Mouse (Mus musculus) left cerebral cortex, postnatal 36 days (tissue): ENCODE results near the gene A230050P20Rik. TPM values are rescaled to one million over a fixed set of nuclear protein-coding genes. Genes with fewer than 3 reads are reported as not detected.

Experiments
- DNase-seq, 2 experiments: peaks; one replicate each; pipeline ENCODE4 v3.0.0; 2021 to 2022; ENCODE audit warnings: low spot score in 2 of 2, mixed read lengths in 1 of 2
- intact Hi-C: fragments of 180-260 bp; cut with DNase I; formaldehyde crosslinking; loops from one replicate; pipeline ENCODE4 v1.15.1; 2025
- total RNA-seq, 2 experiments: library from RNA; stranded (reverse); gene quantifications; 2 replicates each; pipeline ENCODE4 v1.2.3; 2021

A230050P20Rik gene
- total RNA-seq, 2 experiments from 2014 or later = 65.7 to 90.2 TPM

DNA sequence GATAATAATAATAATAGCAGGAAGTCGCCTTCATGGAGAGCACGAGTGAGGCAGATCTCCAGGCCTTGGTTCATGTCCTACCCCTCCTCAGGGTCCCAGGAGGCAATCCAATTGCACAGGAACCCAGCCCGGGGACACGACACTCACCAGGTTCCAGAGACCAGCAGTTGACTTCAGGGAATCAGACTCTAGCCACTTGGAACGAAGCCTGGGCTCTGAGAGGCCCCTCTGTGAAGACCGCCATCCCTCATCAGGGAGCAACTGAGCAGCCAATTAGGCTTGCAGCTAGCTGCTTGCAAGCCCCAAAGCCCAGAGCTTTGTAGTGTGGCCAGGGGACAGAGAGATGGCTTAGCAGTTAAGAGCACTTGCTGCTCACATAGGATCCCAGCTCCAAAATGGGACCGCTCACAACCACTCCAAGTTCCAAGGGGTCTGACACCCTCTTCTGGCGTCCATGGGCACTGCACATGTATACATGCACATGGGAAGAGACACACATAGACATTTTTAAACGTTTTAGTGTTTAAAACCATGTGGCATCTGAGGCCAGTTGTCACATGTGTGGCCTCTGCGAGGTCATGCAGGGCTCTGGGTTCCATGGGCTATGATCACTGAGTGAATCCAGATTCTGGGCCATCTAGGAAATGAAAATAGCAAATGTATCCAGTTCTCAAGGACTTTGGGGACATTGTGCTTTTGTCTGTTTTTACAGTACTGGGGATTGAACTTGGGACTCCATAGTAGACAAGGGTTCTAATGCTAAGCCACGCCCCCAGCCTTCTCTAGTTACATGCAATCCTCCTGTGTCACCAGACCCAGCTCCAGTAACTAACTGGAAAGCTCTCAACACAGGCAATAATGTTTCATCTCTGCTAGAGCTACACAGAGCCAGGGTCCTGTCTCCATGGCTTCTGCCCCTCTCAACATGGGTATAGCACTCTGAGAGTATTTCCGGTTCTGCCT lies 2.0 kb downstream of the A230050P20Rik start:
- intact Hi-C loops = no loop called here

DNA sequence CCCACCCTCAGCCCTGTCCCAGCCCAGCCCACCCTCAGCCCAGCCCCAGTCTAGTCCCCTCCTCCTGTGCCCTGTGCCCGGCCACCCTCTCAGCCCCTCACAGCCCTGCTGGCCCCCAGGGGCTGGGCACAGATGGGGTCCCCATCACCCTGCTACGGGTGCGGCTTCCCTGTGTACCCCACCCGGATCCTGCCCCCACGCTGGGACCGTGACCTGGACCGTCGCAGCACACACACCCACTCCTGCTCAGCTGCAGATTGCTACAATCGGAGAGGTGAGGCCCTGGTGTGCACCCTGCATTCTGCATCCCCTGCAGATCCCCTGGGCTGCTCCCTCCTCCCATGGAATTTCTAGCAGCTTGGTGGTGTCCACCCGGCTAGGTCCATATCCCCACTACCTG lies 4.5 kb downstream of the A230050P20Rik start:
- no peak for DNase-seq
- intact Hi-C loops = no loop called here

More for the DNA sequence above, 2.0 kb downstream of the A230050P20Rik start:
- DNase-seq = no peak

DNA sequence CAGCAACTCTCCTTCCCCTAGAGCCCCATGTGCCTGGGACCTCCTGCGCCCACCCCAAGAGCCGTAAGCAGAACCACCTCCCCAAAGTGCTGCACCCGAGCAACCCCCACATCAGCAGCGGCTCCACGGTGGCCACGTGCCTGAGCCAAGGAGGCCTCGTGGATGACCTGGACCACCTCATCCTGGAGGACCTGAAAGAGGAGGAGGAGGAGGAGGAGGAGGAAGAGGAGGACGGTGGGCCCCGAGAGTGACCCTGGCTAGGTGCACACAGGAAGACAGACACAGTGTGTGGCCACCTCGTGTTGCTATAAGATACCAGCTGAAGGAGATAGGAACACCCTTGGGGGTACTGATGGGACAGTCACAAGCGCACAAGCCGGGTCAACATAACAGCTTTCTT lies 5.1 kb downstream of the A230050P20Rik start:
- DNase-seq = no peak
- intact Hi-C loops = no loop called here

DNA sequence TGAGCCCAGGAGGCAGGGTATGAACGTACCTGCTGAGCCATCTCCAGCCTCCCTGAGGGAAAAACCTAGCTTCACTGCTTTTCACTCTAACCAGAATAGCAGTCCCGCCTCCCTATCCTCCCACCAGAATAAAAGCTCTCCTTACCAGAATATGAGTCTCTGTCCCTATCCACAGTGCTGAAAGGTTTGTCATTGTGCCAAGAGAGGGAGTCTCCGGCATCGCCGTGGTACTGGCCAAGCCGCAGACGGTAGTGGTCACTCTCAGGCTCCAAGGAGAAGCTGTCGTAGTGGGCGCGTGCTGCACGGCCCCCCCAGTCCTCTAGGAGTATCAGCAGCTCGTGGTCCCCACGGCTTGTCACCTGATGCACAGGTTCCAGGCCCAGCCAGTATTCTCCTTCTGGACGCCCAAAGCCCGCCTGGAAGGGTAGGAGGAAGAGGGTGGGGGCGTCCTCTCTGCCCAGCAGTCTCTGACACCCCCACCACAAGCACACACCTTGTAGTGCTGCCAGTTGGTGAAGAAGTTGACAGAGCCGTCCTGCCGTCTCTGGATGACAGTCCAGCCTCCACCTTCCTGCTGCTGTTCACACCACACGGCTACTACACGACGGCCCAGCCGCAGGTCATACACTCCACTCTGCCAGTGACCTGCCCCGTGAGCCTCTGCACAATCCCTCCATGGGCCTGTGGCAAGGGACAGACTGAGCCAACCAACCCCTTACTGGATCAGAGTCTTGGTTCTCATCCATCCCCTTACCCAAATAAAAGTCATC lies 6.8 kb downstream of the A230050P20Rik start:
- intact Hi-C loops = no loop called here
- peak in 1 of 2 experiments; percentile 62 for DNase-seq

- intact Hi-C loops = no loop called here
- no peak for DNase-seq
Observed at GRCm38 (mm10) chr9:20876318-20877117, 8.1 kb downstream of the A230050P20Rik start.

DNA sequence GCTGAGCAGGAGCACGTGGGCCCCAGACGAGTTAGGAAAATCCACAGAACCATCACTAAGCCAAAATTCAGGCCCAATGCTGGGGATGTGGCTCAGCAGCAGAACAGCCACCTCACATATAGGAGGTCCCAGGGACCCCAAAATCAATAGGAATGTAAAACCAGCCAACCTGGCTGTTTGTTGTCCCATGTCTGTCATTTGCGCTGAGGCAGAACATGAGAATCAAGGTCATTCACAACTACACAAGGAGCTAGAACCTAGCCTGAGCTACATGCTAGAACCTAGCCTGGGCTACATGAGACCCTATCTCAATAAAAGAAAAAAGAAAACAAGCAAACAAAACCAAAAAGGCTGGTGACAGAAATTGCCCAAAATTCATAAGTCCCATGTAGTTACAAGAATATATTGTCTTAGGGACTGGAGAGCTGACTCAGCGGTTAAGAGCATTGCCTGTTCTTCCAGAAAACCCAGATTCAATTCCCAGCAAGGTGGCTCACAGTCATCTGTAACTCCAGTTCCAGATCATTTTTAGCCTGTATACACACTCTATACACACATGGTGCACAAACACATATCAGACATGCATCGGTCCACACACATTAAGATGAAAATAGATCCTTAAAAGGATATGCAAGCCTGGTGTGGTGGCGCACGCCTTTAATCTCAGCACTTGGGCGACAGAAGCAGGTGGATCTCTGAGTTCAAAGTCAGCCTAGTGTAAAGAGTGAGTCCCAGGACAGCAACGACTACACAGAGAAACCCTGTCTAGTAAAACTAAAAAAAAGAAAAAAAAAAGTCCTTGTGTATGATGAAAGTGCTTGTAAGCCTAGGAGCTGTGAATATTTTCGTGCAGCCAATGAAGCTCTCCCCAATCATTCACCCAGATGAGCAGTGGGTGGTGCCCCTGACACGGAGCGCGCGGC lies 8.9 kb downstream of the A230050P20Rik start:
- DNase-seq = no peak
- intact Hi-C loops = no loop called here

- intact Hi-C loops = no loop called here
- DNase-seq = peak; percentile 100
Observed at GRCm38 (mm10) chr9:20878041-20878709, 9.7 kb downstream of the A230050P20Rik start.

- intact Hi-C loops = no loop called here
- DNase-seq = no peak
Observed at GRCm38 (mm10) chr9:20878710-20879065, 10.2 kb downstream of the A230050P20Rik start.

- no peak for DNase-seq
- intact Hi-C loops = no loop called here
Observed at GRCm38 (mm10) chr9:20879097-20879792, 10.8 kb downstream of the A230050P20Rik start, which contains the start of gene Angptl6. Angptl6 (minus strand) TSS chr9:20879727.

- no peak for DNase-seq
- intact Hi-C loops = no loop called here
Observed at GRCm38 (mm10) chr9:20886563-20886962, 18.1 kb downstream of the A230050P20Rik start.

GRCm38 (mm10) chr9:20887191-20887590 lies 18.7 kb downstream of the A230050P20Rik start:
- DNase-seq = no peak
- intact Hi-C loops = no loop called here

- intact Hi-C loops = no loop called here
- peak; percentile 95 to 97 for DNase-seq
Observed at GRCm38 (mm10) chr9:20887704-20888385, 19.4 kb downstream of the A230050P20Rik start, which contains the start of gene Ppan. Ppan (plus strand) TSS chr9:20888175.

DNA sequence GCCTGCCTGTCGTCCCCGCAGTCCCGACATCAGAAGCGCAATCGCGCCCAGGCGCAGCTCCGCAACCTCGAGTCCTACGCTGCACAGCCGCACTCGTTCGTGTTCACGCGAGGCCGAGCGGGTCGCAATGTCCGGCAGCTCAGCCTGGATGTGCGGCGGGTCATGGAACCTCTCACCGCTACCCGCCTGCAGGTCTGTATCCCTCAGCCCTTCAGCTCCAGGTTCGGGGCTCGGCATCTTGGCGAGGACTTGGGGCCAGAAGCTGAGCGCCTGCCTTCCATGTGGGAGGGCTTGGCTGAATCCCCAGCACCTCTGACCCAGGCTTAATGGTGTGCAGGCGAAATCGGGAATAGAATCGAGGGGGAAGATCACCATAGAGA lies 19.9 kb downstream of the A230050P20Rik start:
- DNase-seq = no peak
- intact Hi-C loops = no loop called here

DNA sequence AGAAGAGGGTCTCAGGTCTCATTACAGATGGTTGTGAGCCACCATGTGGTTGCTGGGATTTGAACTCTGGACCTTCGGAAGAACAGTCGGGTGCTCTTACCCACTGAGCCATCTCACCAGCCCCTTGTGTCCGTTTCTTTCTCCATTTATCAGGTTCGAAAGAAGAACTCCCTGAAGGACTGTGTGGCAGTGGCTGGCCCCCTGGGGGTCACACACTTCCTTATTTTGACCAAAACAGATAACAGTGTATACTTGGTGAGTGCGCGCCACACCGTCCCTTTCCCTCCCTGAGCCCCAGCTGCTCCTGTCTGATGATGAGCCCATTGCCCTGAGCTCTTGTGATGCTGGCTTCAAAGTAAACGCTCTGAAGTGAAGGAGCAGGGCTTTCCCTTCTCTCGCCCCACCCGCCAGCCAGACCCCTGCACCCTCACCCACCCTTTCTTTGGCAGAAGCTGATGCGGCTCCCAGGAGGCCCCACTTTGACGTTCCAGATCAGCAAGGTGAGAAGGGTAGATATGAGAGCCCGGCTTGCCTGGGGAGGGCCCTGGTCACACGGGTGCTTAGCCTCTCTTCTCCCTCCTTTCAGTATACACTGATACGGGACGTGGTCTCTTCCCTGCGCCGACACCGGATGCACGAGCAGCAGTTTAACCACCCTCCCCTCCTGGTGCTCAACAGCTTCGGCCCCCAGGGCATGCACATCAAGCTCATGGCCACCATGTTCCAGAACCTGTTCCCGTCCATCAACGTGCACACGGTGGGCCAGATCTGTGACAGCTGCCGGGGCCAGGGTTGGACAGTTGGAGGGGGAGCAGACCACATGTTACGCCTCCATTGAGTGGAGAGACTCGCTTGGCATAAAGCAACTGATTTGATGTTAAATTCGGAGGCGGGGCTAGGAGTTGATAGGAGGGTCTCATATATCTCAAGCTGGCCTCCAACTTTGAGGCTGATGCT lies 21.0 kb downstream of the A230050P20Rik start:
- DNase-seq = no peak
- intact Hi-C loops = no loop called here

DNA sequence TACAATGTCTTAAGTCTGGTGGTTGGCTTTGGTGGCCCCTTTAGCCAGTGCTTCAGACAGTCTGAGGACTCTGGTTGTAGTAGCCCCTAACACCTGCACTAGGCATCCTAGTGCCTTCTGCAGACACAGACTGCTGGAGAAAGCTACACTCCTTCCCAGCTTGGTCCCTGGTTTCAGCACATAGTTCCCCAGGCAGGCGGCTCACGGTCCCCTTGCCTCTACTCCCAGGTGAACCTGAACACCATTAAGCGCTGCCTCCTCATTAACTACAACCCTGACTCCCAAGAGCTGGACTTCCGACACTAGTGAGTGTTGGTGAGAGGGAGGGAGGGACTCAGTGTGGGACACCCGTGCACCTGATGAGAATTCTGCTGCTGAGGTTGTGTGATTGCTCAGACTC lies 22.0 kb downstream of the A230050P20Rik start:
- intact Hi-C loops = no loop called here
- DNase-seq = no peak
